Mouse (Mus musculus): Measurements from ENCODE around the gene Zfp865.
"Not testable (repeated sequence)": the region's sequence is repeated elsewhere in the genome, so short reads cannot be mapped to it uniquely, and the experiment has no call there.

Gene Zfp865

GRCm38 (mm10) chr7:5051193-5052192 is 31.3 kb downstream of the Zfp865 start, which contains the start of gene Zfp580:
Gene Zfp580, plus strand, starts transcription at chr7:5051538.
- peak; percentile 88 for DNase-seq (ENCODE audit: extremely low spot score, low spot score)

DNA sequence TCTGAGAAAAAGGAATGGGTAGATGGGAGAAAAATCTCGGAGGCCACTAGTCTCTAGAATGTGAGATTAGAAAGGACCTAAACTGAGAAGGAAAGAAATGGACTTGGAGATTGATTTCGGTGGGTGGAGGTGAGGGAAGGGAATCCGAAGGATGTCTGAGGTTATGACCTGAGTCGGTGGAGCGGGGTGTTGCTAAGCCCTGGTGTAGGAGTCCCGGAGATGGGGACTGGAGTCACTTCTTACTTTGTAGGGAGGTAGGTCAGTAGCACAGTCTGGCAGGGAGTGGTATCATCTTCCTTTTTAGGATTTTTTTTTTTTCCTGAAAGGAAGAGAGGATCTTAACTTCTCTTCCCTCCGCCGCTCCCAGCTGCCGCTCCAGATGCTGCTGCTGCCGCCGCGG is 32.3 kb downstream of the Zfp865 start:
- DNase-seq (ENCODE audit: extremely low spot score, low spot score) = no peak

GRCm38 (mm10) chr7:5052931-5053343 is 32.8 kb downstream of the Zfp865 start:
- no peak for DNase-seq (ENCODE audit: extremely low spot score, low spot score)

GRCm38 (mm10) chr7:5053456-5054179 is 33.4 kb downstream of the Zfp865 start:
- peak; percentile 53 for DNase-seq (ENCODE audit: extremely low spot score, low spot score)

GRCm38 (mm10) chr7:5056651-5057263 is 36.6 kb downstream of the Zfp865 start:
- peak; percentile 40 for DNase-seq (ENCODE audit: extremely low spot score, low spot score)

DNA sequence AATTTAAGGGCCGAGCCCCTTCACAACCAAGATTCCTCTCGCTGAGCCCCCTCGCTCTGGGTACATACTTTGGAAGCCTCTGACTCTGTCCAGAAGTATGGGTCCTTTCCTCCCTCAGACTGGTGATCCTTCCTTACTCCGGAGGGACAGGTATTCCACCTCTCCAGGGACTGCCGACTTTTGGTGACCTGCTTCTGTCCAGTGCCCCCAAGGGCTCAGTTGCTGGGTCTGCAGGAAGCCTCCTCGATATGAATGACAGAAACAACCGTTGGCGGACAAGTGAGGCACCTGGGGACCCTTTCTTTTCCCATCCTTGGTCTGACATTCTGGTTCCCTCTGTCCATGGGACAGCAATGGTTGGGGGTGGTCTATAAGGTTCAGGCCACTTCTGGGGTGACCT is 37.2 kb downstream of the Zfp865 start:
- no peak for DNase-seq (ENCODE audit: extremely low spot score, low spot score)

DNA sequence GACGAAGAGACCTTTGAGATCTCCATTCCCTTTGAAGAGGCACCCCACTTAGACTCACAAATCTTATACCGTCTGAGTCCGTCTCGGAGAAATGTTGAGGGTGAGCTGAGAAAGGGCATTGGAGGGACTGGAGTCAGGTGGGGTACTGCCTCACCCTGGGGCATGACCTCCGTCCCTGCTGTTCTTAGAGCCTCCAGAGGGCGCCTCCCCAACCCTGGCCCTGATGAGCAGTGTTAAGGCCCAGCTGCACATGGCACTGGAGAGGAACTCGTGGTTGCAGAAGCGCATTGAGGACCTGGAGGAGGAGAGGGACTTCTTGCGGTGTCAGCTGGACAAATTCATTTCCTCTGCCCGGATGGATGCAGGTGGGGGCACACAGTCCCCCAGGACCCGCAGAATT is 37.6 kb downstream of the Zfp865 start:
- DNase-seq (ENCODE audit: extremely low spot score, low spot score) = peak; percentile 31

DNA sequence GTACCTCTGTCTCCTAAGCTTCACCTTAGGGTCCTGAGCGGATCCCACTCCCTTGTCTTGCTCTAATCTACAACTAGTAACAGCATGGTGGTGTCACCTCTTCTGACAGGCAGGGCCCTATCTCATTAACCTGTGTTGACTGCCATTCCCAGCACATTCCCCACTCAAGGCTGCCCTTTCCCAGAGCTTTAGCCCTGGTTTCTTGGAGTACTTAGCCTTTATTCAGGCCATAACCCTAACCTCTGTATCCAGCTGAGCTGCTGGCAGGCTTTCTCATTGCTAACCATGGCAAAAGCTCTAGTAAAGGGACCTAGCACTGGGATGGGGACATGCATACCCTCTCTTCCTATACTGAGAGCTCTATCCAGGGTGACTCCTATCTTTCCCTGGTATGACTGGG is 38.5 kb downstream of the Zfp865 start:
- no peak for DNase-seq (ENCODE audit: extremely low spot score, low spot score)

- no peak for DNase-seq (ENCODE audit: extremely low spot score, low spot score)
These were observed 39.2 kb downstream of the Zfp865 start for GRCm38 (mm10) chr7:5059421-5059820.

GRCm38 (mm10) chr7:5060239-5060731 is 40.1 kb downstream of the Zfp865 start:
- peak; percentile 81 for DNase-seq (ENCODE audit: extremely low spot score, low spot score)

- peak; percentile 97 for DNase-seq (ENCODE audit: extremely low spot score, low spot score)
These were observed 41.0 kb downstream of the Zfp865 start for GRCm38 (mm10) chr7:5060944-5061773.

- DNase-seq (ENCODE audit: extremely low spot score, low spot score) = peak; percentile 94
These were observed 41.7 kb downstream of the Zfp865 start, which contains the start of gene U2af2 for GRCm38 (mm10) chr7:5061774-5062359. Gene U2af2, plus strand, starts transcription at chr7:5062143.

DNA sequence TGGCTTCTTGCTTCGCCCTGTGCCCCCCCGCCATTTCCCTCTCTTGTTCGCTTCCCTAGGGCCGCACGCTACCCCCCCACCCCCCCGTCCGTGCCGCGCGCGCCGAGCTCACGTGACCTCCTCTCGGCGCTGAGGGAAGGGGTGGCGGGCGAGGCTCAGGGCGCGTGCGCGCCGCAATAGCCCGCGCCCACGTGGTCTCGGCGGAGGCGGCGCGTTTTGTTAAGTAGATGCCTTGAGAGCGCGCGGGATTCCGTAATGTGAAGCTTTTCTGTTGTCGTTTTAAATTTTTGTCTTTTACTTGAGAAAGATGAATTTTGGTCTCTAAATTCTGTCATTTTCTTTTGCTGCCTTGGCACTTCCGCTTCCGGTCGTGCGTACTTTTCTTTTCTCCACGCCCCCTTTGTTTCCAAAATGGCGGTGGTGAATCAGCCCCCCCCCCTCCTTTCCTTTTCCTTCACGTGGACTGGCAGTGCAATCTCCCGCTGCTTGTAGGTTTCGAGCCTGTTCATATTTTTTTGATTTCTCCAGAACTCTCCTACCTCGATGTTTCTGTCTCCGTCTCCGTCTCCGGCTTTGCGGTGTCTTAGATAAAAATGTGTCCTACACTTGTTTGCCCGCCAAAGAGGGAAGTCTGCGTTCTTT is 42.3 kb downstream of the Zfp865 start:
- DNase-seq (ENCODE audit: extremely low spot score, low spot score) = peak; percentile 88

DNA sequence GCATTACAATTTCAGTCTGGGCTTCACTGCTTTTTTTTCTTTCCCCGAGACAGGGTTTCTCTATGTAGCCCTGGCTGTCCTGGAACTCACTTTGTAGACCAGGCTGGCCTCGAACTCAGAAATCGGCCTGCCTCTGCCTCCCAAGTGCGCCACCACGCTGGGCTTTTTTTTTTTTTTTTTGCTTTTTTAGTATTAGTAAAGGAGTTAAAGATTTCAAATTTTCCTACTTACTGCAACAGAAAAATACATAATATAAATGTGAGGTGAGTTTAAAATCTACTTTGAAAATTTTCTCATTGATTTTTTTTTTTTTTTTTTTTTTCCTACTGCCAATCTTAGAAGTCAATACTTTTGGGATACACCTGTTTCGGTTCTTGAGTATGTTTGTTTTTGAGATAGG is 44.7 kb downstream of the Zfp865 start:
- DNase-seq (ENCODE audit: extremely low spot score, low spot score) = no peak

DNA sequence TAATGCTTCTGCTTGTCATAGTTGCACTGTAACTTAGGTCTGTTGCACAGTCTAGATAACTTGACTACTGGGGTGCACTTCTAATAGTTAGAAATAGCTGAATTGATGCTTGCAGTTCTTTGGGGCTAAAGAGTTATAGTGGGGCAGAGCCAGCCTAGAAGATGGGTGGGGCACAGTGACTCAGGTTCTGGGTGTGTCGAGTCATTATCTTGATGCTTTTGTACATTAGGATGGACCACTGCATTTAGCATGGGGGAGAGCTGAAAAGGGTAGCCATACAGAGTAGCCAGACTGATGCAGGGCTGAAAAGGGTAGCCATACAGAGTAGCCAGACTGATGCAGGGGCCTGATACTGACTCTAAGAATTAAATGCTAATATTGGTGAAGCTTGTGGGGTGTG is 53.4 kb downstream of the Zfp865 start:
- no peak for DNase-seq (ENCODE audit: extremely low spot score, low spot score)

GRCm38 (mm10) chr7:5074984-5075383 is 54.8 kb downstream of the Zfp865 start:
- no peak for DNase-seq (ENCODE audit: extremely low spot score, low spot score)

- DNase-seq (ENCODE audit: extremely low spot score, low spot score) = no peak
These were observed 56.8 kb downstream of the Zfp865 start for GRCm38 (mm10) chr7:5076931-5077330.

DNA sequence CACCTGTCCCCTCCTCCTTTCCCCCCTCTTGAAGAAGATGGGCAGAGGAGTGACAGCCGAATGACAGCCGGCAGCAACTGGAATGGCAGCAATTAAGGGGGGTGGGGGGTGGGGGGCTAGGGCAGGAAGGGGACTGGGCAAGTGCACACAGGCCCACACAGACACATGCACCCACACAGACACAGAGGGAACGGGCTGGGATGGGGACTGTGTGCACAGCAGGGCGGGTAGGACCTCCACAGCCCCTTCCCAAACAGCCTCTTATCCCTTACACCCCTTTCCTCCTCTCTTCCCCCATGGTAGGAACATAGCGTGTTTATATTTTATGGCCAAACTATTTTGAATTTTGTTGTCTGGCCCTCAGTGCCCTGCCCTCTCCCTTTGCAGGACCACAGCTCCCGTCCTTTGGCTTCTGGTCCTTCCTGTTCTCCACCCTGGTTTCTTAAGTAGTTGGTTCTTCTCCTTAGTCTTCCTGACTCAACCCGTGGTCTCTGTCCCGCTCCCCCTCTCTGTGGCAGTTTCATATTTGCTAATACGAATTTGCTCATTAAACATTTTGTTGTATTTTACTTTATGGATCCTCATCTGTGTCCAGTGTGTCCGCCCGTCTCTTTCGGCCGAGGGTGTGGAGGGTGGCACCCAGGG is 59.3 kb downstream of the Zfp865 start:
- DNase-seq (ENCODE audit: extremely low spot score, low spot score) = not testable (repeated sequence)

Data from neural tube, embryonic 10.5 days (tissue).